Mouse (Mus musculus): Measurements from ENCODE around the gene Auh.

Gene Auh

DNA sequence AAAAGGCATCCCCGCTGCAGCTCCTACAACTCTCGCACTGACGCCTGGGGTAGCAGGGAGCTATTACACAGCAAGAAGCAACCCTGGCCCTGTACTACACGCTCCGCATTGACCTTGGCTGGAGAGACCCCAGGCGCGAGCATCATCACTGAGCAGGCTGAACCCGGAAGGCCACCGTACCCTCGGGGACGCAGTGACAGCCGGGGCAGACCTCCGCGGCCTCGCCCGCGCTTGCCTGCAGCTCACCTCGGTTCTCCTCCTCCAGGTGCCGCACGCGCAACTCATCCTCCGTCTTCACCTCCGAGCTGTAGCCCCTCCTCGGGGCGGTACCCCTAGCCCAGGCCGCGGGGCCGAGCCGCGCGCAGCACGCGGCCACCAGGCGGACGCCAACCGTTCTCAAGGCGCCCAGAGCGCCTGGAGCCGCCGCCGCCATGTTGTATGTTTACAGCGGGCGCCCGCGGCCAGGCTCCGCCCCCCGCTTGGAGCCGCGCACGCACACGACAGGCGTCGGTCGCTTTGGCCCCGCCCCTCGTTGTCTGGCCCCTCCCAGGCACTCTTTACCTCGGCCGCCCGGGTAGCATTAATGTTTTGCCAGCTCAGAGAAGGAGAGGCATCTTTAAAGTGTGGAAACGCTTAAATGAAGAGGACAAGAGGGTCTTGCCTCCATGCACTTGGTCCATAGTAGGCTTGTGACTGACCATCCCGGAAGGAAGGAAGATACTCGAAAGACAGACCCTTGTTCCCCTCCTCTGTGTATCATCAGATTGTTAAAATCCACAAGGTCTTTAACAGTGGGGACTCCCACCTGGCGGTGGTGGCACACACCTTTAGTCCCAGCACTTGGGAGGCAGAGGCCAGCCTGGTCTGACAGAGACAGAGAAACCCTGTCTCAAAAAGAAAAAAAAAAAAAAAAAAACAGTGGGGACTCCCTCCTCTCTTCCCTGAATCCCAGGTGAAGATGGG lies at the start of gene Auh:
Gene Auh, minus strand, starts transcription at position 473 of the 963 bp plus-strand sequence.
- DNase-seq (ENCODE audit: low spot score): peak; percentile 88

DNA sequence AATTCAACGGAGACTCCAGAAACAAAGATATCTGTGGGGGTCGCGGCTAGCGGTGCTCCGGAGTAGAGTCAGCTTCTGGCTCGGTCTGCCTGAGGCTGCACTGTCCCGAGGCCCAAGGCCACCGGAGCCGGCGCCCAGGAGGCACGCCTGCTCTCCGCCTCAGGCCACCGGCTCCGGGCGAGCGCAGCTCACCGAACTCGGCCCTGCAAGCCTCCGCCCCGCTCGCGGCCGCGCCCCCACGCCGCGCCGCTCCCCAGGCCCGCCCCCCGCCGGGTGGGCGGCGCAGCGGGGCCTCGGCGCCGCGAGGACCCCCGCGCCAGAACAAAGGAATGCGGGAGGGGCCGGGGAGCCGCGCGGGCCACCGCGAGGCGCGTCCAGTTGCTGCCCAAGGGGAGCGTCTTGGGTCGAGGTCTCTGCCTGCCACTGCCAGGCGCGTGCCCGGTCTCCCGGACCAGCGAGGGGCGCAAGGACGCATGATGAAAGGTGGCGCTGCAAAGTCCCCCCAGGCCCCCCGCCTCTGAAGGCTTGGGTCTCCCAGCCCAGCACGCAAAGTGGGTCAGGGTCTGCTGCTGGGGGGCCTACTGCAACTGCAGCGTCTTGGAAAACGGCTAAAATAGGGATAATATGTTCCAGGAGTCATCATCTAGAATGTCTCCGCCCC lies 49.0 kb upstream of the Auh start:
- no peak for DNase-seq (ENCODE audit: low spot score)

DNA sequence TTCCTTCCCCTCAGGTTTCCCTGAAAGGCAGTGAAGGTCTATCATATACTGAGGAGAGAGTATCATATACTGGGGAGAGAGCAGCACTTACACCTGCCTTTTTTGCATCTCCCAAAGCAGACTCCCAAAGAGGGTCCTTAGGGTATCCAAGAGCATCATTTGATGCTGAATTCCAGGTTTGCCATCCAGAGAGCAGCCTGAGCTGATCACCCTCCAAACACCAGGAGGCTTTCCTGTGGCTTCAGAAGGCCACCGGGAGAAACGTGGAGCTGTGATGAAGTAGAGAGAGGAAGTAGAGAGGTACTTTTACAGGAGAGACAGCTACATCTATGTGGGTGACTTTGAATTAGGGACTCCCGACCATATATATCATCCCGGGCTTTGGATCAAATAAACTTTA lies 48.3 kb upstream of the Auh start:
- no peak for DNase-seq (ENCODE audit: low spot score)

DNA sequence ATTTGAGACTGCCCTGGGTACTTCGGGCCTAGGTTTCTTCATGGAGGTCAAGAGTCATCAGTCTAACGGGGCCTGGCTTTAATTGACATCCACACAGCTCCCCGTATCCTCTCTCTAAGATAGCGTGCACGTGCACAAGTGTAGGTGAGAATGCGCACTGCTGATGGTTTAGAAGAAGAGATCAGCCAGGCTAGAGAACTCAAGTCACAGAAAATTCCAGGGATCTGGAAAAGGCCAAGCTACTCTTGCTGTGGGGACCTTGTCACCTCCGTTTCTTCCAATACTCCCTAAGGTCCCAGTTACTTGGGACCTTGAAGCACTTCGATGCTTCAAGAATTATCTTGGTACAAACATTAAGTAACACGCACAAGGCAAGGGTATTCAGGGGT lies 47.7 kb upstream of the Auh start:
- no peak for DNase-seq (ENCODE audit: low spot score)

DNA sequence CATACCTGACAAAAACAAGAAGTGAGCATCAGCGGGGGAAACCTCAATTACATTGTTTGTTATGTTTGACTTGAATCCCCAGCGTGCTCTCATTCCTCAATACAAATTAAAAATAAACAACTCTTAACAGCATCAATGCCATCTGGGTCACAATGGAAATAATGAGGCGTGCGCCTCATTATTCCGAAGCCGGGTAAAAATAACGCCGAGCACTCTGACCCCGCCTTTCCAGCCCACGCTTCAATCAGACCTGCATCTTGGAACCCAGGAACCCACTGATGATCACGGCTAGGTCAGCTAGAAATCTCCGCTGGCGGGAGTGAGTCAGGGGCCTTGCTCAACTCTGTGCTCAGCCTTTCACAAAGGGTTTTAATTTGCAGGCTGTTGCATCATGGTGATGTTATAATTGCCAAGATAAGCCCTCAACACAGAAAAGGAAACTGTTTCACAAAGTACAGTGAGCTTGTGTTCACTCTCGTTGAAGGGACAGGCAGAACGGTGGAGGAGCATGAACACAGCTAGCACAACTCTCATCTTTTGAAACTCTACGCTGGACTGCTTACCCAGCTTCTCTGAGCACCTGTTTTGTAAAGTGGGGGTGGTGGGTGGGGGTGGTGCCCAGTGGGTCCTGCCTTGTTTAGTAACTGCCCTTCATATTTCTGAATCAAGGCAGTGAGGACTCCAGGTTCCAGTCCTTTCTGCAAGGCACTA lies 47.2 kb upstream of the Auh start:
- DNase-seq (ENCODE audit: low spot score): no peak

DNA sequence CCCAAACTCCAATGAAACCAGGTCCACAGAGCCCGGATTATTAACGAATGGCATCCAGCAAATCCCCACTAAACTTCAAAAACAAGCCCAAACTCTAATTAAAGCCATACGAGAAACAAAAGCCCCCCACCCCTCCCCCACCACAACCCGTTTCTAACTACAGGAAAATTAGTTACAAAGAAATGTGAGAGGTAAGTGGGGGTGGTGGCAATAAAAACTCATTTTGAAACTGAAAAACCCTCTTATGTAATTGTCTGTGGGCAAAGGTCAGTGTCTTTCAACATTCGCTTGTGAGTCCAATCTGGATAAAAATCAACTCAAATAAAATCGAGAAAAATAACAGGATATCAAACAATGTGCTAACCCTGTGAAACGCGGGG lies 46.6 kb upstream of the Auh start:
- DNase-seq (ENCODE audit: low spot score): no peak

DNA sequence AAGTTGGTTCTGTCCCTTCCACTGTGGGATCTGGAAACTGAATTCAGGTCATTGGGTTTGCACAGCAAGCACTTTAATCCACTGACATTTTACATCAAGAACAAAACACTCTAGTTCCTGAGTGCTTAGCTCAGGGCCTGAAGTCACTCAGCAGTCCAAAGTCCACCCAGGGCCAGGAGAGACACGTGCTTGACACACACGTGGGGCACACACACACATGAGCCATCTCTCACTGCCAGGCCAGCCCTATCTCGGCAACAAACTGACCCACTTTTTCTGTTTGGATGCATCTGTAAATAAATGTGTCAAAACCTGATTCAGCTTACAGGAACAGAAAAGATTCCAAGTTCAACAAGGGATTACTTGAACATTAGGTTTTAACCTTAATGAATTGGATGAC lies 45.2 kb upstream of the Auh start:
- DNase-seq (ENCODE audit: low spot score): no peak

DNA sequence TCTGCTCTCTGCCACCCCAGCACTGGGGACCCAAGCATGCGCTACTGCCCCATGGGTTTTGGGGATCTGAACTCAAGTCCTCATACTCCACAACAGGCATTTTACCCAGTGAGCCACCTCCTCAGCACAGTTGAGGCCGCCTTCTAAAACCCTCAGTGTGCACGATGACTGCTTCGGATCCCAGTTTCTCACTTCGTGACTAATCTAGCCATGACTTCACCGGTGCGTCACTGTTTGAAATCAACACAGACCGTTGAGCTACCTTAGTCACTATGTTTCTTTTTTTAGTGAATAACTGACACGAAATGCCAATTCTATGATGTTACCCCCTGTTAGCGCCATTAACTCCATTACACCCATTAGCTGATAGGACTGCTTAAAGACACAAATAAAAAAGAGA lies 43.9 kb upstream of the Auh start:
- no peak for DNase-seq (ENCODE audit: low spot score)

DNA sequence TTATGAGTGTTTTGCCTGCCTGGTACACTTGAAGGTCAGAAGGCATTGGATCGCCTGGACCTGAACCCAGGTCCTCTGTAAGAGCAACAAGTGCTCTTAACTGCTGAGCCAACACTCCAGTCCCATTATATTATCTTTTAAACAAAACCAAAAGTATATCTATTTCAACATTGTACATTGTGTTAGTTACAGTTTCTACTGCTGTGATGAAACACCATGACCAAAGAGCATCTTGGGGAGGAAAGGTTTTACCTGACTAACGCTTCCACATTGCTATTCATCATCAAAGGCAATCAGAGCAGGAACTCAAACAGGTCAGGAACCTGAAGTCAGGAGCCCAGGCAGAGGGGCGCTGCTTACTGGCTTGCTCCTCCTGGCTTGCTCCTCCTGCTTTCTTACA lies 43.1 kb upstream of the Auh start:
- no peak for DNase-seq (ENCODE audit: low spot score)

DNA sequence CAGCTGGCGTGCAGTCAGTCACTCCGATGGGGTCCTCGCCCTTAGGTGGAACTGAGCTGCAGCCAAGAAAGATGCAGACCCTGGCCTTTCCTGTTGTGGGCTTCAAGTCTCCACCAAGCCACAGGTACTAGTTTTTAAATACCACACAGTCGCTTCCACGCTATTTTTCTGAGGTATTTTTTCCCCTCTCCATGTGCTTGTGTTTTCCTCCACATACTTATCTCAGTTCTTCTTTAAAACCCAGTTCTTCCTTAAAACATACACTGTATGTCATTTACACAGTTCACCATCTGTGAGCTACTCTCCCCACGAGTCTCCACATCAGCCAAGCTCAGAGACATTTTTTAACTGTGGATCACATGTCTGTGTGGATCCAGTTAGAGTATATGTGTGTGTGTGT lies 41.4 kb upstream of the Auh start:
- no peak for DNase-seq (ENCODE audit: low spot score)

DNA sequence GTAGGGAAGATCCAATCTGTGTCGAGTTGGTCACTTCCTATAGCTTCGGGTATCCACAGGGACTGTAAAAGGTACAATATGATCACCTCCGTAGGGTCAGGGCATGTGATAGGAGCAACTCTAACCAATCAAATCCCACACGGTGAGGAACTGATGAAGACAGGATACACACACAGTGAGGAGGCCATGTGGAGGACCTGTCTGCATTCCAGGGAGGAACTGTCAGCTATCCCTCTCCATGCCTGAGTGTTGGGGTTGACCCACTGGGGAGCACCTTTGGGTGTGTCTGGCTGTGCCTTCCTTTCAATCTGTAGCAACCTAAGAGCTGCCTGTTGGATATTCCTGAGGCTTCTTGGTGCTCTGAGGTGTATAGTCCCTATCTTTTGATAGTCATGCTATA lies 33.4 kb upstream of the Auh start:
- DNase-seq (ENCODE audit: low spot score): no peak

DNA sequence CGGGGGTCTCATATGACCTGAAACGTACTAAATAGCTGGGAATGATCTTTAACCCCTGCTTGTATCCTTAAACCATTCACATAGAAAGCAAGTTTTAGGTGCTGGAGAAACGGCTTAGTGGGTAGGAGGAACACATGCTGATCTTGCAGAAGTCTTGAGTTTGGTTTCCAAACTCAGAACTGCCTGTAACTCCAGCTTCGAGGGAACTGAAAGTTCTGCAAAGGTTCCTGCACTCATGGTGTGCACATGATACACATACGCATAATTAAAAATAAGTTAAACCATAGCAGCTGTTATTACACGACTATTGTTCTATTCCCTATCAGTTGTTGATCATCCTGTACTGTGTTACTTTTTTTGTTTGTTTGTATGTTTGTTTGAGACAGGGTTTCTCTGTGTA lies 32.9 kb upstream of the Auh start:
- DNase-seq (ENCODE audit: low spot score): no peak

DNA sequence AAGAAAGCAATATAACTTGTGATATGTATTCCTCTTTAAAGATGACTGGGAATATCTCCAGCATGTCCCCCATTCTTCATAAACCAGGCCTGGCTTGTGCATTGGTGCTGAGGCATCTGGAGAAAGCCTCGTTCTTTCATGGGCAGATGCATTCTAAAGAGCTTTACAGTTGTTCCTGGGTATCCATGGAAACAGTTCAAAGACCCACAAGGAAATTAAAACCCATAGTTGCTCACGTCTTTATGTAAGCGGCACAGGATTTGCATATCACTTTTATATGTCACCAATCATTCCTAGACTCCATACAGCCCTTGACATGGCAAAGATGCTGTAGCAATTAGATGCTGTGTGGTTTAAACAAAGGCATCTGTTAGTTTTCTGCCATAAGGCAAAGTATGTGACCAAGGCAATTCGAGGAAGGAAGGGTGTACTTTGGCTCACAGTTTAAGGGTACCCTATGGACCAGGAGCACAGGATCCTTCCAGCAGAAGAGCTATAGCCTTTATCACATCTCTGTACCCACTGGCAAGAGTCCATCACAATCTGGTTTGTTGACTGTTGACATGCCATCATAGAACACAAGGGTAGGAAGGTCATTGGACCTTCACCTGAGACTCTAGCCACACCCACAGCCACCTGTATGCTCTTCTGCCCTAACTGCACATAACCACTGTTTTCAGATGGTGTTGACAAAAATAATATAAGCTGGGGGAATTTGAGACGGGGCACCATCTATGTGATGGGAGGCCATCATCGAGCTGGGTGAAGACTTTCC lies 24.5 kb upstream of the Auh start:
- DNase-seq (ENCODE audit: low spot score): no peak

DNA sequence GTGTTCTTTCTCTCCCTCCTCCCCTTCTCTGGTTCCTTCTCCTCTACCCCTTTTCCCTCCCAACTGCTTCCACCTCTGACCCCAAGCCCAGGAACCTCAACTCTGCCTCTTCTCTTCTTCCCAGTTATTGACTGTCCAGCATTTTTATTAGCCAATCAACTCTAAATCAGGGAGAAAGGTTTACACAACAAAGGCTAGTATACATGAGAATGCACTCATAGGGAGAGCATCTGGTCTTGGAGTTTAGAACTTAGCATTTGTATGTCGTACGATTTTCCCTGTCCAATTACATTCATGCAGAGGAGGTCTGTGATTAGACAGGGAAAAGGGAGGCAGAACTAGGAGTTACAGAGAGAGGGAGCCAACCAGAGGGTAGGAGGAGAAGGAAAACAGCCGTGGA lies 19.7 kb upstream of the Auh start:
- no peak for DNase-seq (ENCODE audit: low spot score)

DNA sequence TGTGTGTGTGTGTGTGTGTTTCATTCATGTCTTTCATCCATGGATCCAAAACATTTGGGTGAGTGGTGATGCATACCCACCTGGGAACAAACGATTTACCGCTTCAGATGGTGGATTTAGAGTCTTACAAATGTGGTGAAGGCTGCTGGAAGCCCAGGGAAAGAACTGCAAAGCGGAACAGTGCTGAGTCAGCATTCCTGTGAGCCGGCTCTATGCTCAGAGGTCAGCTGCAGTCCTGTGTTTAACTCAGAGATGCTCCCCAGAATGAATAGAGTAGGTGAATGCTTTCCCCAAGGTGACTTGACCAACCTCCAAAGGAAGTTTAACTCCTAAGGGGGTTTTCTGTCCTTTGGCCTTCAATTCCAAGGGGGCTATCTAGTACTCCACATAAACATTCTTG lies 18.1 kb upstream of the Auh start:
- no peak for DNase-seq (ENCODE audit: low spot score)

DNA sequence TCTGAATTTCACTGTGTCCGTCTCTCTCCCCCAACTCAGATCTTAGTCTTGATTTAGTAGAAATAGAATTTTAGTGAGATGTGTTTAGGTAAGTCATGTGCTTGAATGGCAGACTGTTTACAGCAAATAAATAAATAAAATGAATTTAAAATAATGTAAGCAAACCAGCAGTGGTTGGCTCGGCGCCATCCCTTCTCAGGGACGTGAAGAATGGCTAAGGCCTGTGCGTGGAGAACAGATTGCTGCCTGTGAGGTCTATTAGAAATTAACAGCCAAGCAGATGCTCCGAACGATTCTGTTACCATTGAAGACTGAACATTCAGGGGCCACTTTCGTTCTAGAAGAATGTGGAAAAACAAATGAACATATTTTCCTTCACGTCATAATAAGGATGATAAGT lies 16.3 kb upstream of the Auh start:
- no peak for DNase-seq (ENCODE audit: low spot score)

DNA sequence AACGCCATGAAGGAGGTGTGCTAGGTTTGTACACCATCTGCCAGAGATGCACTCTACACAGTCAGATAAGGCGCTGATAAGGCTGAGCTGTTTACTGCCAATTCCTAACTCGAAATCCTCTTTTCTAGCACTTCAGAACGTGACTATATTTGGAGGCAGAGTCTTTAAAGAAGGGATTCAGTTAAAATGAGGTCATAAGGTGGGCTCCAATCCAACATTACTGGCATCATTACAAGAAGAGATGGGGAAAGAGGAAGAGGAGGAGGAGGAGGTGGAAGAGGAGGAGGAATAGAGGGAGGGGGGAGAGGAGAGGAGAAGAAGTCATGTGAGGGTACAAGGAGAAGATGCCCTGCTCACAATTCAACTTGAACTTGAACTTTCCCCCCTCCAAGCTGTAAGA lies 14.6 kb upstream of the Auh start:
- DNase-seq (ENCODE audit: low spot score): no peak

DNA sequence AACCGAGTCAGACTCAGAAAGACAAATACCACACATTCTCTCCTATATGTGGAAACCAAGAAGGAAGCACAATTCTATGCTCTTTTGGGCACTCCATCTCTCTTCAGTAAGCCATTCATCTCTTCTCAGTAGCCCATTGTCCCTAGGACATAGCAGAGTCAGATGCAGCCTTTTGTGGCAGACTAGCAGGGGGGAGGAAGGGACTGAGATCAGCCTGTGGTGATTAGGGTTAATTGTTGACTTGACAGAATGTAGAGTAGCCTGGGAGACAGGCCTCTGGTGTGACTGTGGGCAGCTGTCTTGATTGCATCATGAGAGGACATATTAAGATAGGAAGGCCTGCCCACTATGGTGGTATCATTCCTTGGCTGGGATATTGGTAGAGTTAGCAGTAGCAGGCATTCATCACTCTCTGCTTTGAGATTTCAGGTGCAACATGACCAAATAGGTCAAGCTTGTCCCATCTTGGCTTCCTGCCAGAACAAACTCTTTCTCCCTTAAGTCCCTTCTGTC lies 13.5 kb upstream of the Auh start:
- DNase-seq (ENCODE audit: low spot score): no peak

DNA sequence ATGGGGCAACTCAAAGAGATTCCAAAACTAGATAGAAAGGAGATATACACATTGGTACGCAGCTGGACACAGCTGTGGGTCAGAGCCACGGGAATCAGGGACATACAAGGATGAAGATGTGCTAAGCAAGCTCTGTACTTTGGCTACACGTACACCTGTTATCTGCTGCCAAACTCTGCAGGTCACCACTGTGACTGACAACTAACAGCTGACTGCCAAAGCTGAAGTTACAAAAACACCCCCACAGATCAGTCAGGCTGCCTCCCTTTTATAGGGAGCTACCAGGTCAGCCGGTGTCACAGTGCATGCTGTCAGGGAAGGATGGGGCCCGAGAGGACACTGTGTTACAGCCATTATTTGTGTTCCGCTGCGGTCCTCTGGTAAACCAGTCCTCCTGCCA lies 11.5 kb upstream of the Auh start:
- DNase-seq (ENCODE audit: low spot score): no peak

DNA sequence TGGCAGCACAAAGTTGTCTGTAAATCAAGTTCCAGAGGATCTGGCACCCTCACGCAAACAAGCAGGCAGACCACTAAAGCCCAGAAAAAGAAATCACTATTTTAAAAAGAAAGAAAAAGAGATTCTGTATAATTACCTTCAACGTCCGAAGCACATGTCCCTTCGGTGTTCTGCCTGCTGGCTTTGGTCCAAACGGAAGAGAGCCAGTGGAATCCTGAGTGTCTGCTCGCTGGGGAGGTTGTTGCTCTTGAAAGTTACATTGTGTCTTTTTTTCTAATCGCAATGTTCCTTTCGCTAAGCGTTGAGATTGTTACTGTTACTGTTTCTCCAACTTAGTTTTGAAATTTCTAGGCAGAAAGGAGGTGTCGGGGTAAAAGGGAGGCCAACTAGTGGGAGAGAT lies 1.1 kb upstream of the Auh start:
- DNase-seq (ENCODE audit: low spot score): no peak

DNA sequence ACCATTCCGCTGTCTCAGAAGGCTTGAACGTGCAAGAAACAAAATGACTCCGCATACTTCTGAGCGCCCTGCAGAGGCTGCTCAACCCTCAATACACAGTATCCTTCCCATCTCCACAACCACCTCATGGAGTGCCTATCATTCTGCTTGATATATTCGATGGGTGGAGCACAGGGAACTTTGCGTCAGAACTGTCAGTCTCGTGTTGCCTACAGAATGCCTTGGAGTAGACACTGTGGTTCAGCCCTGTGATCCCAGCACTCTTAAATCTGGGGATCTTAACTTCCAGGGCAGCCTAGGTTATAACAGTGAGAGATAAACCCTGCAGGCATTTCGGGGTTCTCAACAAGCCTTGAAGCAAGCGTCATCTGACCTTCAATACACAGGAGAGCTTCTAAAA lies 1.1 kb downstream of the Auh start:
- peak; percentile 9 for DNase-seq (ENCODE audit: low spot score)

DNA sequence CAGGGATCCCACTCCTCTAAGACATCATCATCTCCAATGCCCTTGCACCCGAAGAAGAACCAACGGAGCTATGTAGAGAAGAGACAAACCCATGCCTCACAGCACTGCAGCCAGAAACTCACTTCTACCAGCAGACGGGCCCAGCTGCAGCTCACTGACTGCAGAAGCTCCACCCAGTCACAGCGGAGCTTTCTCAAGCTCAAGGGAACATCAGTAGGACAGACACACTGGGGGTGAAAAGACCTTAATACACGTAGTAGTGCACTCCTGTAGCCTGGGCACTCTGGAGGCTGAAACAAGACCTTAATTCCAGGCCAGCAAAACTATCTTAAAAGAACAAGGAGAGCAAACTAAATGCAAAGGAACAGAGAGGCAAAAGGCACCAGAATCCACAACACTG lies 5.0 kb downstream of the Auh start:
- no peak for DNase-seq (ENCODE audit: low spot score)

Data from c-Kit-positive CD71-positive TER-119-positive erythroid progenitor cells, embryonic 14.5 days (primary cell).